Mouse (Mus musculus): Measurements from ENCODE around the gene Zfp354c. TPM values are rescaled to one million over a fixed set of nuclear protein-coding genes. Genes with fewer than 3 reads are reported as not detected.

Gene Zfp354c
- total and polyA plus RNA-seq, 2 experiments from 2014 or later: 3.6 to 6.0 TPM

GRCm38 (mm10) chr11:50814233-50814632 is 13.3 kb downstream of the Zfp354c start:
- Histone ChIP-seq H3K36me3 (replicated peaks; ENCODE audit: control insufficient read depth, insufficient read depth, low read length) (peaks cover 50% of the 10 kb centered on the region), H3K4me2 (ENCODE audit: low read depth, low read length) (no peak overlapping the region), H3K9ac (replicated peaks; ENCODE audit: low read depth, low read length) (no peak overlapping the region), H3K9me3 (replicated peaks; ENCODE audit: control insufficient read depth, low read length) (peaks cover 43% of the 10 kb centered on the region), H3K27ac (ENCODE audit: low read depth) (no peak overlapping the region), H3K4me3 (ENCODE audit: low read depth, low read length) (no peak overlapping the region), H3K27me3 (ENCODE audit: control insufficient read depth, insufficient read depth, low read length) (no peaks in the 10 kb centered on the region), H3K4me1 (ENCODE audit: control insufficient read depth, insufficient read depth) (no peaks in the 10 kb centered on the region)
- DNase-seq (ENCODE audit: low spot score) (no peak), ATAC-seq (ENCODE audit: insufficient read depth, low read depth) (no peak)
- WGBS: 92% methylated on average over 4 of the region's 4 CpGs
- TF ChIP-seq CTCF (IDR thresholded peaks at IDR 0.05; ENCODE audit: low read depth): no peak
- TF ChIP-seq EP300 (IDR thresholded peaks at IDR 0.05; ENCODE audit: low read depth): no peak

- no peak for TF ChIP-seq CTCF (IDR thresholded peaks at IDR 0.05; ENCODE audit: low read depth)
- TF ChIP-seq EP300 (IDR thresholded peaks at IDR 0.05; ENCODE audit: low read depth): no peak
- Histone ChIP-seq H3K4me1 (ENCODE audit: control insufficient read depth, insufficient read depth) (no peaks in the 10 kb centered on the region), H3K4me2 (ENCODE audit: low read depth, low read length) (no peak overlapping the region), H3K27ac (ENCODE audit: low read depth) (no peak overlapping the region), H3K9ac (replicated peaks; ENCODE audit: low read depth, low read length) (no peak overlapping the region), H3K9me3 (replicated peaks; ENCODE audit: control insufficient read depth, low read length) (no peaks in the 10 kb centered on the region), H3K4me3 (ENCODE audit: low read depth, low read length) (no peak overlapping the region), H3K36me3 (replicated peaks; ENCODE audit: control insufficient read depth, insufficient read depth, low read length) (no peaks in the 10 kb centered on the region), H3K27me3 (ENCODE audit: control insufficient read depth, insufficient read depth, low read length) (no peaks in the 10 kb centered on the region)
- DNase-seq (ENCODE audit: low spot score): no peak
- ATAC-seq (ENCODE audit: insufficient read depth, low read depth): no peak
These were observed 28.7 kb downstream of the Zfp354c start for GRCm38 (mm10) chr11:50798836-50799235.

- ATAC-seq (ENCODE audit: insufficient read depth, low read depth): no peak
- Histone ChIP-seq H3K36me3 (replicated peaks; ENCODE audit: control insufficient read depth, insufficient read depth, low read length) (no peaks in the 10 kb centered on the region), H3K4me2 (ENCODE audit: low read depth, low read length) (no peak overlapping the region), H3K27me3 (ENCODE audit: control insufficient read depth, insufficient read depth, low read length) (no peaks in the 10 kb centered on the region), H3K27ac (ENCODE audit: low read depth) (no peak overlapping the region), H3K4me3 (ENCODE audit: low read depth, low read length) (no peak overlapping the region), H3K9me3 (replicated peaks; ENCODE audit: control insufficient read depth, low read length) (no peaks in the 10 kb centered on the region), H3K4me1 (ENCODE audit: control insufficient read depth, insufficient read depth) (no peaks in the 10 kb centered on the region), H3K9ac (replicated peaks; ENCODE audit: low read depth, low read length) (no peak overlapping the region)
- 70% methylated on average over 11 of the region's 11 CpGs for WGBS
- TF ChIP-seq EP300 (IDR thresholded peaks at IDR 0.05; ENCODE audit: low read depth) (no peak), CTCF (IDR thresholded peaks at IDR 0.05; ENCODE audit: low read depth) (no peak)
- no peak for DNase-seq (ENCODE audit: low spot score)
These were observed 29.9 kb downstream of the Zfp354c start for GRCm38 (mm10) chr11:50797674-50798073.

GRCm38 (mm10) chr11:50771006-50771405 is 56.5 kb downstream of the Zfp354c start:
- Histone ChIP-seq H3K4me3 (ENCODE audit: low read depth, low read length) (no peak overlapping the region), H3K4me2 (ENCODE audit: low read depth, low read length) (no peak overlapping the region), H3K27ac (ENCODE audit: low read depth) (no peak overlapping the region), H3K9me3 (replicated peaks; ENCODE audit: control insufficient read depth, low read length) (no peaks in the 10 kb centered on the region), H3K27me3 (ENCODE audit: control insufficient read depth, insufficient read depth, low read length) (no peaks in the 10 kb centered on the region), H3K9ac (replicated peaks; ENCODE audit: low read depth, low read length) (no peak overlapping the region), H3K36me3 (replicated peaks; ENCODE audit: control insufficient read depth, insufficient read depth, low read length) (no peaks in the 10 kb centered on the region), H3K4me1 (ENCODE audit: control insufficient read depth, insufficient read depth) (no peaks in the 10 kb centered on the region)
- ATAC-seq (ENCODE audit: insufficient read depth, low read depth) (no peak), DNase-seq (ENCODE audit: low spot score) (no peak)
- no peak for TF ChIP-seq CTCF (IDR thresholded peaks at IDR 0.05; ENCODE audit: low read depth)
- no peak for TF ChIP-seq EP300 (IDR thresholded peaks at IDR 0.05; ENCODE audit: low read depth)
- WGBS: 92% methylated on average over 1 of the region's 1 CpGs

GRCm38 (mm10) chr11:50768995-50769749 is 58.4 kb downstream of the Zfp354c start:
- Histone ChIP-seq H3K27ac (ENCODE audit: low read depth) (no peak overlapping the region), H3K4me2 (ENCODE audit: low read depth, low read length) (peak overlapping the region; percentile 53), H3K9me3 (replicated peaks; ENCODE audit: control insufficient read depth, low read length) (no peaks in the 10 kb centered on the region), H3K27me3 (ENCODE audit: control insufficient read depth, insufficient read depth, low read length) (no peaks in the 10 kb centered on the region), H3K4me3 (ENCODE audit: low read depth, low read length) (0 out of 2 replicates have a peak overlapping the region, but pooled peaks have one; percentile 13), H3K36me3 (replicated peaks; ENCODE audit: control insufficient read depth, insufficient read depth, low read length) (no peaks in the 10 kb centered on the region), H3K9ac (replicated peaks; ENCODE audit: low read depth, low read length) (no peak overlapping the region), H3K4me1 (ENCODE audit: control insufficient read depth, insufficient read depth) (peaks cover 4% of the 10 kb centered on the region; the same call in 1 of the 2 replicates)
- TF ChIP-seq EP300 (IDR thresholded peaks at IDR 0.05; ENCODE audit: low read depth) (no peak), CTCF (IDR thresholded peaks at IDR 0.05; ENCODE audit: low read depth) (peak; percentile 97)
- ATAC-seq (ENCODE audit: insufficient read depth, low read depth) (peak; percentile 73), DNase-seq (ENCODE audit: low spot score) (peak; percentile 82)
- 14% methylated on average over 14 of the region's 14 CpGs for WGBS

- Histone ChIP-seq H3K27me3 (ENCODE audit: control insufficient read depth, insufficient read depth, low read length) (no peaks in the 10 kb centered on the region), H3K4me3 (ENCODE audit: low read depth, low read length) (no peak overlapping the region), H3K9ac (replicated peaks; ENCODE audit: low read depth, low read length) (no peak overlapping the region), H3K4me1 (ENCODE audit: control insufficient read depth, insufficient read depth) (peaks cover 4% of the 10 kb centered on the region; the same call in 1 of the 2 replicates), H3K27ac (ENCODE audit: low read depth) (no peak overlapping the region), H3K4me2 (ENCODE audit: low read depth, low read length) (no peak overlapping the region), H3K9me3 (replicated peaks; ENCODE audit: control insufficient read depth, low read length) (no peaks in the 10 kb centered on the region), H3K36me3 (replicated peaks; ENCODE audit: control insufficient read depth, insufficient read depth, low read length) (no peaks in the 10 kb centered on the region)
- WGBS: 19% methylated on average over 4 of the region's 4 CpGs
- ATAC-seq (ENCODE audit: insufficient read depth, low read depth) (no peak), DNase-seq (ENCODE audit: low spot score) (peak; percentile 17)
- TF ChIP-seq EP300 (IDR thresholded peaks at IDR 0.05; ENCODE audit: low read depth) (no peak), CTCF (IDR thresholded peaks at IDR 0.05; ENCODE audit: low read depth) (peak; percentile 48)
These were observed 60.5 kb downstream of the Zfp354c start for GRCm38 (mm10) chr11:50767039-50767438.

Data from heart, postnatal 0 days (tissue).